1 mouse cellular context compared by ENCODE assay signal in genomic region chr5:31196207-31196606, GRCm38 (mm10).
A peak's percentile ranks its signal among the peaks of the same experiment; 100 is the strongest.
TF ChIP-seq lines count a peak whose summit lies in the region.

No protein-coding gene starts in this region.

TF ChIP-seq in myocyte, 11 proteins besides CTCF, POLR2A, EP300 and RAD21:
- TF ChIP-seq POLR2AphosphoS2 (IDR thresholded peaks at IDR 0.05; ENCODE audit: insufficient read length, low read depth) (peak; percentile 67), E2F4 (IDR thresholded peaks at IDR 0.05; ENCODE audit: insufficient read depth) (no peak)
